Mouse (Mus musculus) neural tube, postnatal 0 days (tissue): ENCODE data around the gene Rnf141. TPM values are rescaled to one million over a fixed set of nuclear protein-coding genes. Genes with fewer than 3 reads are reported as not detected.

Experiments
- microRNA-seq: library from miRNA; unstranded; fragments of <30 nt; microRNA quantifications from one replicate; pipeline ENCODE4, GENCODE M21; 2016
- polyA plus RNA-seq: library from polyadenylated mRNA; unstranded; fragments of >200 nt; fragmentation: Nextera tagmentation; extraction: Ambion mirVana; gene quantifications from 2 replicates; pipeline ENCODE4 v1.2.1, GENCODE M21; 2015

Gene Rnf141
- 34.5 and 35.5 TPM in 2 replicates for polyA plus RNA-seq

GRCm38 (mm10) chr7:110843916-110844874 lies at the start of gene Rnf141:
Rnf141 (minus strand) TSS chr7:110844457.

GRCm38 (mm10) chr7:110862751-110863289 lies 18.6 kb upstream of the Rnf141 start, which contains the start of gene Lyve1:
Lyve1 (minus strand) TSS chr7:110863239.

GRCm38 (mm10) chr7:110768001-110768400 lies 76.3 kb downstream of the Rnf141 start, which contains the start of gene Ampd3:
Ampd3 (plus strand) TSS chr7:110768206.

Small RNA genes within 50 kb of the gene (microRNA-seq; reads per million reads assigned to microRNA genes)
- not detected for gene Gm47282

Other genes starting within 250 kb of the Rnf141 start
- 35.4 and 35.7 TPM in 2 replicates for gene Sbf2, start 229.5 kb downstream of the Rnf141 start, polyA plus RNA-seq
- gene Adm, start 216.8 kb downstream of the Rnf141 start, polyA plus RNA-seq, result 2.4 and 2.5 TPM in 2 replicates
- 17.7 and 18.6 TPM in 2 replicates for gene Ampd3, start 76.3 kb downstream of the Rnf141 start, polyA plus RNA-seq
- gene Lyve1, start 18.8 kb upstream of the Rnf141 start, polyA plus RNA-seq, result 7.8 and 9.9 TPM in 2 replicates
- gene Mrvi1, start 138.0 kb upstream of the Rnf141 start, polyA plus RNA-seq, result 1.2 and 1.5 TPM in 2 replicates
- 55.3 and 59.3 TPM in 2 replicates for gene Ctr9, start 184.5 kb upstream of the Rnf141 start, polyA plus RNA-seq
- gene Eif4g2, start 238.6 kb upstream of the Rnf141 start, polyA plus RNA-seq, result 500 and 544 TPM in 2 replicates